Mouse (Mus musculus): ENCODE results near the gene Stxbp5l. TPM values are rescaled to one million over a fixed set of nuclear protein-coding genes. Genes with fewer than 3 reads are reported as not detected.
"Not testable (repeated sequence)": the region's sequence is repeated elsewhere in the genome, so short reads cannot be mapped to it uniquely, and the experiment has no call there.

Gene Stxbp5l
- polyA plus RNA-seq, 1 experiment = 0.92 TPM

- no peak overlapping the region for H3K27ac ChIP-seq (ENCODE audit: control insufficient read depth, insufficient read depth, low read depth, low read length, poor library complexity)
- H3K4me3 ChIP-seq (replicated peaks; ENCODE audit: control insufficient read depth, low read depth, low read length) = no peak overlapping the region
- TF ChIP-seq CTCF (IDR thresholded peaks at IDR 0.05; ENCODE audit: control insufficient read depth, insufficient read depth, low read length) (no peak), POLR2A (IDR thresholded peaks at IDR 0.05; ENCODE audit: borderline replicate concordance, control insufficient read depth, low read depth, low read length) (no peak)
- WGBS = 35% methylated on average over 2 of the region's 2 CpGs
- H3K4me1 ChIP-seq (ENCODE audit: control insufficient read depth, insufficient read depth, low read length) = no peaks in the 10 kb centered on the region
Measured at GRCm38 (mm10) chr16:37344960-37345359, 39.8 kb downstream of the Stxbp5l start.

GRCm38 (mm10) chr16:37341446-37341845 lies 43.3 kb downstream of the Stxbp5l start:
- not testable (repeated sequence) for H3K4me3 ChIP-seq (replicated peaks; ENCODE audit: control insufficient read depth, low read depth, low read length); H3K27ac ChIP-seq (ENCODE audit: control insufficient read depth, insufficient read depth, low read depth, low read length, poor library complexity); H3K4me1 ChIP-seq (ENCODE audit: control insufficient read depth, insufficient read depth, low read length)

GRCm38 (mm10) chr16:37338177-37338576 lies 46.6 kb downstream of the Stxbp5l start:
- WGBS = 73% methylated on average over 1 of the region's 1 CpGs
- Histone ChIP-seq H3K27ac (ENCODE audit: control insufficient read depth, insufficient read depth, low read depth, low read length, poor library complexity) (no peak overlapping the region), H3K4me3 (replicated peaks; ENCODE audit: control insufficient read depth, low read depth, low read length) (no peak overlapping the region), H3K4me1 (ENCODE audit: control insufficient read depth, insufficient read depth, low read length) (no peaks in the 10 kb centered on the region)
- TF ChIP-seq POLR2A (IDR thresholded peaks at IDR 0.05; ENCODE audit: borderline replicate concordance, control insufficient read depth, low read depth, low read length) (no peak), CTCF (IDR thresholded peaks at IDR 0.05; ENCODE audit: control insufficient read depth, insufficient read depth, low read length) (no peak)

- TF ChIP-seq POLR2A (IDR thresholded peaks at IDR 0.05; ENCODE audit: borderline replicate concordance, control insufficient read depth, low read depth, low read length) = no peak
- no peak for TF ChIP-seq CTCF (IDR thresholded peaks at IDR 0.05; ENCODE audit: control insufficient read depth, insufficient read depth, low read length)
- H3K4me1 ChIP-seq (ENCODE audit: control insufficient read depth, insufficient read depth, low read length) = no peaks in the 10 kb centered on the region
- WGBS = 59% methylated on average over 1 of the region's 1 CpGs
Measured at GRCm38 (mm10) chr16:37337529-37337928, 47.2 kb downstream of the Stxbp5l start.

GRCm38 (mm10) chr16:37304441-37304840 lies 80.3 kb downstream of the Stxbp5l start:
- H3K4me3 ChIP-seq (replicated peaks; ENCODE audit: control insufficient read depth, low read depth, low read length) = no peak overlapping the region
- no peak for TF ChIP-seq POLR2A (IDR thresholded peaks at IDR 0.05; ENCODE audit: borderline replicate concordance, control insufficient read depth, low read depth, low read length)
- TF ChIP-seq CTCF (IDR thresholded peaks at IDR 0.05; ENCODE audit: control insufficient read depth, insufficient read depth, low read length) = no peak
- WGBS = 88% methylated on average over 1 of the region's 1 CpGs
- no peaks in the 10 kb centered on the region for H3K4me1 ChIP-seq (ENCODE audit: control insufficient read depth, insufficient read depth, low read length)
- H3K27ac ChIP-seq (ENCODE audit: control insufficient read depth, insufficient read depth, low read depth, low read length, poor library complexity) = no peak overlapping the region

More at GRCm38 (mm10) chr16:37337529-37337928, 47.2 kb downstream of the Stxbp5l start:
- no peak overlapping the region for H3K27ac ChIP-seq (ENCODE audit: control insufficient read depth, insufficient read depth, low read depth, low read length, poor library complexity)
- H3K4me3 ChIP-seq (replicated peaks; ENCODE audit: control insufficient read depth, low read depth, low read length) = no peak overlapping the region

- Histone ChIP-seq H3K4me1 (ENCODE audit: control insufficient read depth, insufficient read depth, low read length) (no peaks in the 10 kb centered on the region), H3K27ac (ENCODE audit: control insufficient read depth, insufficient read depth, low read depth, low read length, poor library complexity) (no peak overlapping the region), H3K4me3 (replicated peaks; ENCODE audit: control insufficient read depth, low read depth, low read length) (no peak overlapping the region)
- WGBS = 42% methylated on average over 1 of the region's 1 CpGs
- TF ChIP-seq POLR2A (IDR thresholded peaks at IDR 0.05; ENCODE audit: borderline replicate concordance, control insufficient read depth, low read depth, low read length) (no peak), CTCF (IDR thresholded peaks at IDR 0.05; ENCODE audit: control insufficient read depth, insufficient read depth, low read length) (no peak)
Measured at GRCm38 (mm10) chr16:37292593-37292992, 92.2 kb downstream of the Stxbp5l start.

- H3K4me3 ChIP-seq (replicated peaks; ENCODE audit: control insufficient read depth, low read depth, low read length) = no peak overlapping the region
- WGBS = 55% methylated on average over 1 of the region's 1 CpGs
- TF ChIP-seq POLR2A (IDR thresholded peaks at IDR 0.05; ENCODE audit: borderline replicate concordance, control insufficient read depth, low read depth, low read length) = no peak
- TF ChIP-seq CTCF (IDR thresholded peaks at IDR 0.05; ENCODE audit: control insufficient read depth, insufficient read depth, low read length) = no peak
- no peak overlapping the region for H3K27ac ChIP-seq (ENCODE audit: control insufficient read depth, insufficient read depth, low read depth, low read length, poor library complexity)
- no peaks in the 10 kb centered on the region for H3K4me1 ChIP-seq (ENCODE audit: control insufficient read depth, insufficient read depth, low read length)
Measured at GRCm38 (mm10) chr16:37280206-37280605, 104.6 kb downstream of the Stxbp5l start.

- TF ChIP-seq CTCF (IDR thresholded peaks at IDR 0.05; ENCODE audit: control insufficient read depth, insufficient read depth, low read length) (no peak), POLR2A (IDR thresholded peaks at IDR 0.05; ENCODE audit: borderline replicate concordance, control insufficient read depth, low read depth, low read length) (no peak)
- Histone ChIP-seq H3K27ac (ENCODE audit: control insufficient read depth, insufficient read depth, low read depth, low read length, poor library complexity) (no peak overlapping the region), H3K4me3 (replicated peaks; ENCODE audit: control insufficient read depth, low read depth, low read length) (no peak overlapping the region), H3K4me1 (ENCODE audit: control insufficient read depth, insufficient read depth, low read length) (no peaks in the 10 kb centered on the region)
Measured at GRCm38 (mm10) chr16:37273681-37274080, 111.1 kb downstream of the Stxbp5l start.

- H3K4me3 ChIP-seq (replicated peaks; ENCODE audit: control insufficient read depth, low read depth, low read length) = no peak overlapping the region
- no peaks in the 10 kb centered on the region for H3K4me1 ChIP-seq (ENCODE audit: control insufficient read depth, insufficient read depth, low read length)
- TF ChIP-seq CTCF (IDR thresholded peaks at IDR 0.05; ENCODE audit: control insufficient read depth, insufficient read depth, low read length) (no peak), POLR2A (IDR thresholded peaks at IDR 0.05; ENCODE audit: borderline replicate concordance, control insufficient read depth, low read depth, low read length) (no peak)
- H3K27ac ChIP-seq (ENCODE audit: control insufficient read depth, insufficient read depth, low read depth, low read length, poor library complexity) = no peak overlapping the region
- 54% methylated on average over 3 of the region's 3 CpGs for WGBS
Measured at GRCm38 (mm10) chr16:37261678-37262077, 123.1 kb downstream of the Stxbp5l start.
